Mouse (Mus musculus) forebrain, embryonic 16.5 days (tissue): ENCODE data around the gene Igflr1. TPM values are rescaled to one million over a fixed set of nuclear protein-coding genes. Genes with fewer than 3 reads are reported as not detected.

Source experiments
- ATAC-seq: fragments of 200-750 bp; cut with Nextera tagmentation; 2 replicates; pipeline ENCODE4 v1.8.0; 2017; ENCODE audit warnings: mild to moderate bottlenecking, moderate library complexity
- H3K27ac ChIP-seq: fragments of 300-500 bp; sonication (generic); 2 replicates; pipeline ENCODE4 v1.5.1; 2014; ENCODE audit warnings: low read length, control low read depth
- H3K27me3 ChIP-seq: fragments of 300-500 bp; sonication (generic); replicated peaks from 2 replicates; pipeline ENCODE4 v1.6.1; 2014; ENCODE audit warnings: low read length; ENCODE audit not compliant: control insufficient read depth, insufficient read depth
- H3K36me3 ChIP-seq: fragments of 300-500 bp; sonication (generic); 2 replicates; pipeline ENCODE4 v1.6.1; 2014; ENCODE audit not compliant: control insufficient read depth, insufficient read depth
- H3K4me1 ChIP-seq: fragments of 300-500 bp; sonication (generic); replicated peaks from 2 replicates; pipeline ENCODE4 v1.6.1; 2014; ENCODE audit warnings: low read length; ENCODE audit not compliant: control insufficient read depth, insufficient read depth
- H3K4me2 ChIP-seq: fragments of 300-500 bp; sonication (generic); 2 replicates; pipeline ENCODE4 v1.6.1; 2014; ENCODE audit warnings: mild to moderate bottlenecking, low read length, control low read depth
- H3K4me3 ChIP-seq: fragments of 300-500 bp; sonication (generic); replicated peaks from 2 replicates; pipeline ENCODE4 v1.5.1; 2014; ENCODE audit warnings: mild to moderate bottlenecking, low read length, control low read depth
- H3K9ac ChIP-seq: fragments of 300-500 bp; sonication (generic); replicated peaks from 2 replicates; pipeline ENCODE4 v1.6.1; 2014; ENCODE audit warnings: low read depth, low read length, control low read depth
- H3K9me3 ChIP-seq: fragments of 300-500 bp; sonication (generic); 2 replicates; pipeline ENCODE4 v1.6.1; 2016; ENCODE audit warnings: low read length; ENCODE audit not compliant: control insufficient read depth
- WGBS: fragments of 180-500 bp; shearing (Covaris S2); extraction: QIAGEN DNeasy Blood & Tissue Kit; methylation state at CpG from one replicate; pipeline ENCODE4 v1.1.7; 2014; 5-methylcytosine and 5-hydroxymethylcytosine counted together
- polyA plus RNA-seq: library from polyadenylated mRNA; unstranded; fragments of >200 nt; fragmentation: Nextera tagmentation; extraction: Ambion mirVana; gene quantifications from 2 replicates; pipeline ENCODE4 v1.2.1, GENCODE M21; 2015

Gene Igflr1
- polyA plus RNA-seq, 1 experiment from 2014 or later = 6.3 TPM

- Histone ChIP-seq H3K4me2 (no peak overlapping the region), H3K36me3 (peaks cover 78% of the 10 kb centered on the region), H3K9me3 (no peaks in the 10 kb centered on the region), H3K27me3 (no peaks in the 10 kb centered on the region), H3K9ac (no peak overlapping the region), H3K27ac (no peak overlapping the region), H3K4me1 (peaks cover 4% of the 10 kb centered on the region), H3K4me3 (no peak overlapping the region)
- WGBS = 96% methylated on average over 16 of the region's 16 CpGs
- ATAC-seq = no peak
Observed at GRCm38 (mm10) chr7:30581547-30581946, 16.3 kb downstream of the Igflr1 start.

GRCm38 (mm10) chr7:30584339-30584738 lies 19.1 kb downstream of the Igflr1 start:
- no peak for ATAC-seq
- Histone ChIP-seq H3K9ac (no peak overlapping the region), H3K4me2 (no peak overlapping the region), H3K4me1 (peaks cover 17% of the 10 kb centered on the region), H3K36me3 (peaks cover 51% of the 10 kb centered on the region), H3K4me3 (no peak overlapping the region), H3K27me3 (no peaks in the 10 kb centered on the region), H3K9me3 (no peaks in the 10 kb centered on the region), H3K27ac (no peak overlapping the region)
- WGBS = 93% methylated on average over 10 of the region's 10 CpGs

- Histone ChIP-seq H3K27me3 (no peaks in the 10 kb centered on the region), H3K4me1 (peaks cover 23% of the 10 kb centered on the region), H3K9me3 (no peaks in the 10 kb centered on the region), H3K4me2 (no peak overlapping the region), H3K36me3 (peaks cover 43% of the 10 kb centered on the region), H3K27ac (no peak overlapping the region), H3K4me3 (no peak overlapping the region), H3K9ac (no peak overlapping the region)
- ATAC-seq = no peak
- WGBS = 92% methylated on average over 7 of the region's 7 CpGs
Observed at GRCm38 (mm10) chr7:30585170-30585569, 19.9 kb downstream of the Igflr1 start.

- H3K9me3 ChIP-seq = no peaks in the 10 kb centered on the region
- 87% methylated on average over 28 of the region's 28 CpGs for WGBS
- no peak overlapping the region; the same call in 1 of the 2 replicates for H3K4me2 ChIP-seq
- H3K27me3 ChIP-seq = no peaks in the 10 kb centered on the region
- no peak overlapping the region; the same call in 1 of the 2 replicates for H3K4me3 ChIP-seq
- H3K36me3 ChIP-seq = peaks cover 34% of the 10 kb centered on the region
- H3K9ac ChIP-seq = no peak overlapping the region
- no peak for ATAC-seq
- H3K27ac ChIP-seq = no peak overlapping the region
- peaks cover 23% of the 10 kb centered on the region for H3K4me1 ChIP-seq
Observed at GRCm38 (mm10) chr7:30586455-30587020, 21.3 kb downstream of the Igflr1 start.

GRCm38 (mm10) chr7:30587842-30588667 lies 22.8 kb downstream of the Igflr1 start:
- peaks cover 20% of the 10 kb centered on the region for H3K36me3 ChIP-seq
- under 1% methylated on average over 60 of the region's 67 CpGs for WGBS
- H3K9ac ChIP-seq = peak overlapping the region; percentile 99
- H3K27ac ChIP-seq = peak overlapping the region; percentile 91
- H3K9me3 ChIP-seq = no peaks in the 10 kb centered on the region
- ATAC-seq = peak; percentile 39
- H3K27me3 ChIP-seq = no peaks in the 10 kb centered on the region
- peaks cover 23% of the 10 kb centered on the region for H3K4me1 ChIP-seq
- H3K4me2 ChIP-seq = peak overlapping the region; percentile 83
- H3K4me3 ChIP-seq = peak overlapping the region; percentile 99

- H3K4me3 ChIP-seq = peak within 1 kb of the TSS; percentile 99
- WGBS = under 1% methylated on average over 48 of the region's 68 CpGs
- peak; percentile 94 for ATAC-seq
- no peaks in the 10 kb centered on the region for H3K9me3 ChIP-seq
- H3K4me2 ChIP-seq = peak within 1 kb of the TSS; percentile 83
- H3K9ac ChIP-seq = peak within 1 kb of the TSS; percentile 99
- peak within 1 kb of the TSS; percentile 91 for H3K27ac ChIP-seq
- peaks cover 13% of the 10 kb centered on the region for H3K36me3 ChIP-seq
- H3K27me3 ChIP-seq = no peaks in the 10 kb centered on the region
- H3K4me1 ChIP-seq = peaks cover 23% of the 10 kb centered on the region
Observed at GRCm38 (mm10) chr7:30588676-30589434, 23.6 kb downstream of the Igflr1 start, which contains the start of gene Kmt2b. Gene Kmt2b, minus strand, starts transcription at chr7:30588726.

- Histone ChIP-seq H3K27ac (peak overlapping the region; percentile 91), H3K27me3 (no peaks in the 10 kb centered on the region), H3K4me2 (peak overlapping the region; percentile 77), H3K36me3 (peaks cover 5% of the 10 kb centered on the region; the same call in 1 of the 2 replicates), H3K4me1 (peaks cover 23% of the 10 kb centered on the region), H3K4me3 (peak overlapping the region; percentile 99), H3K9me3 (no peaks in the 10 kb centered on the region), H3K9ac (peak overlapping the region; percentile 99)
- ATAC-seq = peak; percentile 60
- 30% methylated on average over 40 of the region's 40 CpGs for WGBS
Observed at GRCm38 (mm10) chr7:30589435-30590301, 24.4 kb downstream of the Igflr1 start.

GRCm38 (mm10) chr7:30590927-30591604 lies 25.8 kb downstream of the Igflr1 start:
- WGBS = 93% methylated on average over 9 of the region's 9 CpGs
- no peak for ATAC-seq
- no peak overlapping the region for H3K4me3 ChIP-seq
- no peaks in the 10 kb centered on the region for H3K9me3 ChIP-seq
- no peak overlapping the region for H3K4me2 ChIP-seq
- no peaks in the 10 kb centered on the region for H3K36me3 ChIP-seq
- H3K9ac ChIP-seq = no peak overlapping the region
- peaks cover 23% of the 10 kb centered on the region for H3K4me1 ChIP-seq
- no peak overlapping the region for H3K27ac ChIP-seq
- H3K27me3 ChIP-seq = no peaks in the 10 kb centered on the region
